Mouse (Mus musculus) erythroblast, embryonic 14.5 days (primary cell): ENCODE results near the gene Cnot4. TPM values are rescaled to one million over a fixed set of nuclear protein-coding genes. Genes with fewer than 3 reads are reported as not detected.
A peak's percentile ranks its signal among the peaks of the same experiment; 100 is the strongest.
"Not testable (repeated sequence)": the region's sequence is repeated elsewhere in the genome, so short reads cannot be mapped to it uniquely, and the experiment has no call there.

ENCODE experiments used
- H3K27me3 ChIP-seq: 2 replicates; pipeline ENCODE4 v1.6.1; 2012; ENCODE audit warnings: inconsistent platforms; ENCODE audit not compliant: control insufficient read depth
- H3K36me3 ChIP-seq: 2 replicates; pipeline ENCODE4 v1.6.1; 2012; ENCODE audit warnings: mild to moderate bottlenecking, inconsistent platforms; ENCODE audit not compliant: control insufficient read depth
- H3K4me1 ChIP-seq: 2 replicates; pipeline ENCODE4 v1.6.1; 2012; ENCODE audit warnings: inconsistent platforms; ENCODE audit not compliant: control insufficient read depth
- H3K4me3 ChIP-seq: replicated peaks from 2 replicates; pipeline ENCODE3; 2012; ENCODE audit warnings: moderate library complexity, mild to moderate bottlenecking, inconsistent platforms
- H3K9me3 ChIP-seq: 2 replicates; pipeline ENCODE4 v1.6.1; 2012; ENCODE audit warnings: low read length, inconsistent platforms, mixed read lengths; ENCODE audit not compliant: control insufficient read depth
- GATA1 ChIP-seq: IDR thresholded peaks from 2 replicates; pipeline ENCODE4 v1.6.1; 2012; ENCODE audit warnings: low read length, inconsistent platforms, mixed read lengths
- TAL1 ChIP-seq: IDR thresholded peaks from 3 replicates; pipeline ENCODE4 v1.6.1; 2012; ENCODE audit warnings: low read length, inconsistent platforms, mixed read lengths
- polyA plus RNA-seq: library from polyadenylated mRNA; stranded (reverse); fragments of >175 nt; gene quantifications from 2 replicates; pipeline ENCODE4 v1.2.3, GENCODE M21; 2012

The Cnot4 gene
- 0.46 and 0.74 TPM in 2 replicates for polyA plus RNA-seq

DNA sequence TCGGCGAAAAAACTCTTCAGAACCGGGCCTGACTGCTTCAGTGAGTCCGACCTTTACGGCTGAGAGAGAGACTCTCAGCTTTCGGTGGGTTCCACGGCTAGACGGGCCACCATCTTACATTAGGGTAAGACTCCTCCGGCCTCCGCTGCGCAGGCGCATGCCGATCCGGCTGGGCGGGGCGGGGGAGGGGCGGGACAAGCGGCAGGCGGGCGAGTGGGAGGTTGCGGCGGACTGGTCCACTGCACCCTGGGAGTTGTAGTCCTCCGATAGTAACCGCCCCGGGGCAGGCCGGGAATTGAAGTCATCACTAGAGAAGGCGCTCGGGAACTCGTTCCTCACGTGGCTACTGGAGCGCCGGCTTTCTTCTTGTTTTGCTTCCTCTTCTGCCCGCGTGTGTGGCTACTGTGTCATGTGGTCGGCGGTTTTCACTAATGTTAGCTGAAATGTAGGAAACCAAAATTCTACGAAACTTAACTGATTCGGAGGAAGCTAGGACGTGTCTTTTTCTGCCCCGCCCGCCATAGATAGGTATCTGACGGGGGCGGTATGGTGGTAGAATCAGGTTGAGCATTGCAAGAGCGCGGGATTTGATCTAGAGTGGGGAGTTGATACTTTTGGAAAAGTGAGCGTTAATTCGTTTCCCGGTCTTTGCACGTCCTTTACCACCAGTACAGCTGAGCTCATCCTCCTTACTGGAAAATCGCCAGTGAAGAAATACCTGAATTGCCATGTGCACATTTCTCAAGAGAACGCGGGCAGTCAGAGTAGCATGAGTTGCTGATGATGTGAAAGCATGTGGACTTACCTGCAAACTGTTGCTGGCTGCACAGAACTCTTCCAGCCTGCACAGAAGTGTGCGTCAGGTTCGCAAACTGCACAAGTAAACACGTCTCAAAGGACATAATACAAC, at the start of gene Cnot4:
Gene Cnot4 (minus strand): TSS at position 146 of the 910 bp plus-strand sequence.
- Histone ChIP-seq H3K4me3 (peak within 1 kb of the TSS; percentile 80), H3K4me1 (peaks cover 30% of the 10 kb centered on the region), H3K9me3 (no peaks in the 10 kb centered on the region), H3K36me3 (peaks cover 9% of the 10 kb centered on the region), H3K27me3 (no peaks in the 10 kb centered on the region)
- no peak for TF ChIP-seq GATA1
- no peak for TF ChIP-seq TAL1

DNA sequence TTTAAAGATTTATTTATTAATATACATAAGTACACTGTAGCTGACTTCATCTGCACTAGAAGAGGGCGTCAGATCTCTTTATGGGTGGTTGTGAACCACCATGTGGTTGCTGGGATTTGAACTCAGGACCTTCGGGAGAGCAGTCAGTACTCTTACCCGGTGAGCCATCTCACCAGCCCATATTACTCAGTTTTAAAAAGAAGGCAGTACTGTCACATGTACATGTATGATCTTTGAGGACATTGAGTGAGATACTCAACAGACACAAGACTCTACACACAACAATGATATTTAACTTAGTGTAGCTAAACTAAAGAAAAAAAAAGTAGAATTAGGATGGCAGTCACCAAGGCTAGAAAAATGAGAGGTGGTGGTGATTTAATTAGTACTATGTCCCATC, 45.8 kb upstream of the Cnot4 start:
- not testable (repeated sequence) for H3K27me3 ChIP-seq, H3K4me3 ChIP-seq, H3K9me3 ChIP-seq
- Histone ChIP-seq H3K36me3 (peaks cover 21% of the 10 kb centered on the region), H3K4me1 (peaks cover 28% of the 10 kb centered on the region)

DNA sequence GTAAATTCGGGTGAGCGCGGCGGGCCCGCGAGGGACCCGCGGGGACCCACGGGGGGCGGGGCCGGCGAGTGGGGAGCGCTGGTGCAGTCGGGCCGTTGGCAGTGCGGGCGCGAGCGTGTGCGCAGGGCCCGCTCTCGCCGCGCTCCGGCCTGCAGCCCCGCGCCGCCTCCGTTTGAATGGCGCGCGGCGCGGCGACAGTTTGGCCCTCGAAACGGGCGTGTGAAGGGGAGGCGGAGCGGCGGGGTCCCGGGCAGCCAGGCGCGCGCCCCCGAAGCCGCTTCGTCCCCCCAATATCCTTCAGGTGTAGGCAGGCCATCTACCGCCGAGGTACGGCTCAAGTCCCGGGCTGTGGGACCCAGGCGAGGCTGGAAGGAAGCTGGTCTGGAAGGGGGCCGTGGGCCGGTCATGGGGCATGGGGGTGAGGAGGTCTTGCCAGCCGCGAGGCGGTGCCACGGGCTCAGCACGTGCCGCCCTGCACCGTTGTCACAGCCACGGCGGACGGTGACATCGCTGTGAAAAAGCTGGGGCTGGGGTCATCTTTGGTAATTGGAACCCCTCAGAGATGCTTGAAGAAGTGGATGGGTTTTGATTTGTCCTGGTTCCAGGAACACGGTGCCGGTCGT, 44.2 kb upstream of the Cnot4 start:
- Histone ChIP-seq H3K4me3 (peak overlapping the region; percentile 95), H3K4me1 (peaks cover 28% of the 10 kb centered on the region), H3K36me3 (peaks cover 10% of the 10 kb centered on the region), H3K9me3 (no peaks in the 10 kb centered on the region), H3K27me3 (no peaks in the 10 kb centered on the region)
- TF ChIP-seq GATA1 = no peak
- TF ChIP-seq TAL1 = no peak

DNA sequence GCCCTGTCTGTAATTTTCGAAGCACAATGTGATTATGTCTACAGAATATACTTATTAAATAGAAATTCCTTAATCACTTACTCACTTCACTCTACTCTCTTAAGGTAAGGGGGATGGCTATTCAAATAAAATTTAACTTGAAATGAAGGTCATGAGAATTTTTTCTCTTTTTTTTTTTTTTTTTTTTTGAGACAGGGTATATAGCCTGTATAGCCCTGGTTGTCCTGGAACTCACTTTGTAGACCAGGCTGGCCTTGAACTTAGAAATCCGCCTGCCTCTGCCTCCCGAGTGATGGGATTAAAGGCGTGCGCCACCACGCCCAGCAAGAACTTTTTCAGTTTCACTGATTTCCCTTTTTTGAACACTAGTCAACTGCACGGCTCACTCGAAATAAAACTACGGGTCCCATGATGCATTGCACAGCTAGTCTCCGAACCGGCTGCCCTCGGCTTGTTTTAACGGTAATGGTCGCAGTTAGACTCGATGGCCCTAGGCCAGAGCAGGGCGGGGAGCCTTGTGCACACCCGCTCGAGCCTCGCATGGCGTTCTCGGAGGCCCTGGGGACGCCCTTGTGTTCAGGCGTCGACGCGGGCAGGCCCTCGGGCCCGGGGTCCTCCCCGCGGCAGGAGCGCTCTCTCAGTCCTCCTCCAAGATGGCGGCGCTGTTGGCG, 43.6 kb upstream of the Cnot4 start, which contains the start of gene Nup205:
Gene Nup205 (plus strand): TSS at position 443 of the 671 bp plus-strand sequence.
- Histone ChIP-seq H3K4me3 (peak within 1 kb of the TSS; percentile 95), H3K9me3 (no peaks in the 10 kb centered on the region), H3K27me3 (no peaks in the 10 kb centered on the region), H3K4me1 (peaks cover 26% of the 10 kb centered on the region), H3K36me3 (peaks cover 7% of the 10 kb centered on the region)
- TF ChIP-seq TAL1 (no peak), GATA1 (no peak)

- Histone ChIP-seq H3K4me1 (peaks cover 10% of the 10 kb centered on the region), H3K4me3 (no peak overlapping the region), H3K27me3 (no peaks in the 10 kb centered on the region), H3K36me3 (no peaks in the 10 kb centered on the region), H3K9me3 (no peaks in the 10 kb centered on the region)
- TF ChIP-seq GATA1 (no peak), TAL1 (no peak)
These were observed 39.7 kb upstream of the Cnot4 start for GRCm38 (mm10) chr6:35173181-35173580.

GRCm38 (mm10) chr6:35172028-35172427, 38.5 kb upstream of the Cnot4 start:
- H3K9me3 ChIP-seq, H3K4me3 ChIP-seq, H3K4me1 ChIP-seq, H3K36me3 ChIP-seq, H3K27me3 ChIP-seq: not testable (repeated sequence)

GRCm38 (mm10) chr6:35169250-35169649, 35.7 kb upstream of the Cnot4 start:
- Histone ChIP-seq H3K4me1 (no peaks in the 10 kb centered on the region), H3K36me3 (no peaks in the 10 kb centered on the region), H3K27me3 (peaks cover 4% of the 10 kb centered on the region; the same call in 1 of the 2 replicates), H3K9me3 (no peaks in the 10 kb centered on the region), H3K4me3 (no peak overlapping the region)
- no peak for TF ChIP-seq GATA1
- TF ChIP-seq TAL1 = no peak

- Histone ChIP-seq H3K4me3 (no peak overlapping the region), H3K4me1 (peaks cover 2% of the 10 kb centered on the region; the same call in 1 of the 2 replicates), H3K36me3 (no peaks in the 10 kb centered on the region), H3K27me3 (no peaks in the 10 kb centered on the region), H3K9me3 (no peaks in the 10 kb centered on the region)
- no peak for TF ChIP-seq GATA1
- TF ChIP-seq TAL1 = no peak
These were observed 21.0 kb upstream of the Cnot4 start for GRCm38 (mm10) chr6:35154540-35154939.
